Mouse (Mus musculus): ENCODE measurements around the gene Clec11a.
"Not testable (repeated sequence)": the region's sequence is repeated elsewhere in the genome, so short reads cannot be mapped to it uniquely, and the experiment has no call there.

Gene Clec11a

GRCm38 (mm10) chr7:44326614-44327013, 19.9 kb upstream of the Clec11a start:
- ATAC-seq (ENCODE audit: low TSS enrichment), result peak; percentile 56; the same call in 1 of the 2 replicates

GRCm38 (mm10) chr7:44322290-44322689, 15.6 kb upstream of the Clec11a start:
- ATAC-seq (ENCODE audit: low TSS enrichment), result no peak

- peak; percentile 68; the same call in 1 of the 2 replicates for ATAC-seq (ENCODE audit: low TSS enrichment)
These were observed 14.2 kb upstream of the Clec11a start for GRCm38 (mm10) chr7:44320886-44321285.

- ATAC-seq (ENCODE audit: low TSS enrichment), result no peak
These were observed 11.2 kb upstream of the Clec11a start for GRCm38 (mm10) chr7:44317913-44318312.

GRCm38 (mm10) chr7:44312484-44312883, 5.8 kb upstream of the Clec11a start:
- ATAC-seq (ENCODE audit: low TSS enrichment), result no peak

- no peak for ATAC-seq (ENCODE audit: low TSS enrichment)
These were observed 5.1 kb upstream of the Clec11a start for GRCm38 (mm10) chr7:44311713-44312304.

- peak; percentile 47 for ATAC-seq (ENCODE audit: low TSS enrichment)
These were observed 4.4 kb upstream of the Clec11a start for GRCm38 (mm10) chr7:44310878-44311712.

- peak; percentile 4; the same call in 1 of the 2 replicates for ATAC-seq (ENCODE audit: low TSS enrichment)
These were observed 3.7 kb upstream of the Clec11a start for GRCm38 (mm10) chr7:44310285-44310877.

GRCm38 (mm10) chr7:44309475-44310284, 3.0 kb upstream of the Clec11a start, which contains the start of gene Shank1:
Shank1 (plus strand) TSS chr7:44310253.
- ATAC-seq (ENCODE audit: low TSS enrichment), result no peak

- ATAC-seq (ENCODE audit: low TSS enrichment), result no peak
These were observed 739 bp upstream of the Clec11a start for GRCm38 (mm10) chr7:44307261-44308020.

- ATAC-seq (ENCODE audit: low TSS enrichment), result no peak
These were observed 1.0 kb downstream of the Clec11a start for GRCm38 (mm10) chr7:44305686-44306085.

GRCm38 (mm10) chr7:44304775-44305641, 1.7 kb downstream of the Clec11a start:
- ATAC-seq (ENCODE audit: low TSS enrichment), result peak; percentile 87

GRCm38 (mm10) chr7:44304463-44304774, 2.3 kb downstream of the Clec11a start:
- peak; percentile 10; the same call in 1 of the 2 replicates for ATAC-seq (ENCODE audit: low TSS enrichment)

GRCm38 (mm10) chr7:44303346-44304340, 3.1 kb downstream of the Clec11a start:
- no peak for ATAC-seq (ENCODE audit: low TSS enrichment)

GRCm38 (mm10) chr7:44297501-44297900, 9.2 kb downstream of the Clec11a start:
- ATAC-seq (ENCODE audit: low TSS enrichment), result not testable (repeated sequence)

- ATAC-seq (ENCODE audit: low TSS enrichment), result no peak
These were observed 15.3 kb downstream of the Clec11a start for GRCm38 (mm10) chr7:44291418-44291817.

GRCm38 (mm10) chr7:44290986-44291385, 15.7 kb downstream of the Clec11a start:
- ATAC-seq (ENCODE audit: low TSS enrichment), result no peak

GRCm38 (mm10) chr7:44287760-44288159, 18.9 kb downstream of the Clec11a start:
- ATAC-seq (ENCODE audit: low TSS enrichment), result no peak

- peak; percentile 23; the same call in 1 of the 2 replicates for ATAC-seq (ENCODE audit: low TSS enrichment)
These were observed 25.1 kb downstream of the Clec11a start for GRCm38 (mm10) chr7:44281586-44281985.

All from frontal cortex, adult (tissue).